Mouse (Mus musculus): ENCODE measurements around the gene Cemip.

The Cemip gene

DNA sequence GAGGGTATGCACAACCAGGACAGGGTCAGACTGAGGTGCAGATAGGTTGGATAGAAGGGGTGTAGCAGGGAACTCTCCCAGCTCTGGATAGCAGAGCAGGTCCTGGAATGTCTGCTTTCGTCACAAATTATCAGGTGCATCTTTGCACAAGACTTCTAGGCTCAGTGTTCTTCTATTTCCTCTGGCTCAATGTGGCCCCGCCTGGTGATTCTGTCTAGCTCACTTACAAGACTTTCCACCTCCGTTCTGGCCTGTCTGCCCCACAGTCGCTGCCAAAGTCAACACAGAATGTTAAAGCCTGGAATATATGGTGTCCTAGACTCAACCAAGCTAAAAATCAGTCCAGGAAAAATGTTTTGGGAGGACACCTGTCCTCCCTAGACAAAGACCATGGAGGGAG lies 57.9 kb downstream of the Cemip start:
- peak; percentile 37 for DNase-seq (ENCODE audit: low spot score)

DNA sequence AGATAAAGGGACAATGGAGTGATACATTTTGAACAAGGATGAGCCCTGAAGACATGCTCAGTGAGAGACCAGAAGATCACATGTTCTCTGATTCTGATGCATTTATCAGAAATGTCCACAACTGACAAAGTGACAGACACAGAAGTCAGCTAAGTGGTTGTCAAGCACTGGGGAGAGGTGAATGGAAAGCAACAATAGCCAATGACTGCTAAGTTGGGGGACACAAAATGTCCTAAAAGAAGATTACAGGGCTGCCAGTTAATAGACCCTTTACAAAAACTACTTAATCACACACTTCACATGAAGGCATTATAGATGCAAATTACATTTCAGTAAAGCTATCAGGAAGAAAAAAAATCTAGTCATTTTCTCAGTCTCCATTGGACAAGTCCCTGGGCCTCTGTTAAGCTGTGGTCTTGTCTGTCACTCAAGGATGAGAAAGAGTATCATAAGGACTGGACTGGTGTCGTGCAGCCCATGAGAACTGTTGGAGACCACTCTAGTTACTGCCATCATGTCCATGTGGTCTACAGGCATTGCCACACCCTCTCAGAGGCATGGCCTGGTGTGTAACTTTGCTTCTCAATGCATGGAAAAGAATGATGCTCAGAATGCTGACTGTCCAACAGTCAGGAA lies 59.2 kb downstream of the Cemip start:
- no peak for DNase-seq (ENCODE audit: low spot score)

GRCm38 (mm10) chr7:84026090-84026489 lies 60.2 kb downstream of the Cemip start:
- DNase-seq (ENCODE audit: low spot score): no peak

DNA sequence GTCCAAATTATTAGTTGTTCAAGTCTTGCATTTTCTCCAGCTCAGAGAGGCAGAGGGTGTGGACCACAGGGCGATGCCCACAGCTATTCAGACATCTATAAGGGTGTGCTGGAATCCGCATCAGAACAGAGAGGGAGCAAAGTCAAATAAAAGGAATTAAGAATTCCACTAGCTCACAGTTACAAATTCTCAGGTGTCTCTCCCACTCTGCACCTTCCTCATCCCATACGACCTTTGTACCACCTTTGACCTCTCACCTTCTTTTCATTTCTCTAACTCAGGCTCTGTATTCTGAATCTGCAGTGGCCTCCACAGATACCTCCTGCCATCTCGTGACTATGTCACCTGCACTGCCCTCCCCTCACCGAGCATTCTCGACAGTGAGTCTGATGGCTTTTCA lies 62.8 kb downstream of the Cemip start:
- DNase-seq (ENCODE audit: low spot score): no peak

- DNase-seq (ENCODE audit: low spot score): no peak
Observed at GRCm38 (mm10) chr7:84022462-84022861, 63.8 kb downstream of the Cemip start.

DNA sequence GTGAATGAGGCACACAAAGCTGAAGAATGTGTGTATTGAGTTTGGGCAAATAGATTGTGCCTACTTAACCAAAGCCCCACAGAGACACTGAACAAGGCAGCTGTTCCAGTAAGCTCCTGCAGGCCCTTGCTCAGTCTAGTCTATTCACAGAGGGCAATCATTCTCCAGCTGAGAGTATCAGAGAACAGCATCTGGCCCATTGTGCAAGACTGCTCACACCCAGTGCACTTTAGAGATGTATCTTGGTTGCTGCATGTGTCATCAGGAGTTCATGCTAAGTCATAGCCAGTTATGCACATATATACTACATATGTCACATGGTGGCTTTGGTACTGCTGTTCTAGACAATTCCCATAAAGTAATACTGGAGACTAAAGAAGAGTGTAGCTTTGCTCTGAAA lies 66.9 kb downstream of the Cemip start:
- no peak for DNase-seq (ENCODE audit: low spot score)

DNA sequence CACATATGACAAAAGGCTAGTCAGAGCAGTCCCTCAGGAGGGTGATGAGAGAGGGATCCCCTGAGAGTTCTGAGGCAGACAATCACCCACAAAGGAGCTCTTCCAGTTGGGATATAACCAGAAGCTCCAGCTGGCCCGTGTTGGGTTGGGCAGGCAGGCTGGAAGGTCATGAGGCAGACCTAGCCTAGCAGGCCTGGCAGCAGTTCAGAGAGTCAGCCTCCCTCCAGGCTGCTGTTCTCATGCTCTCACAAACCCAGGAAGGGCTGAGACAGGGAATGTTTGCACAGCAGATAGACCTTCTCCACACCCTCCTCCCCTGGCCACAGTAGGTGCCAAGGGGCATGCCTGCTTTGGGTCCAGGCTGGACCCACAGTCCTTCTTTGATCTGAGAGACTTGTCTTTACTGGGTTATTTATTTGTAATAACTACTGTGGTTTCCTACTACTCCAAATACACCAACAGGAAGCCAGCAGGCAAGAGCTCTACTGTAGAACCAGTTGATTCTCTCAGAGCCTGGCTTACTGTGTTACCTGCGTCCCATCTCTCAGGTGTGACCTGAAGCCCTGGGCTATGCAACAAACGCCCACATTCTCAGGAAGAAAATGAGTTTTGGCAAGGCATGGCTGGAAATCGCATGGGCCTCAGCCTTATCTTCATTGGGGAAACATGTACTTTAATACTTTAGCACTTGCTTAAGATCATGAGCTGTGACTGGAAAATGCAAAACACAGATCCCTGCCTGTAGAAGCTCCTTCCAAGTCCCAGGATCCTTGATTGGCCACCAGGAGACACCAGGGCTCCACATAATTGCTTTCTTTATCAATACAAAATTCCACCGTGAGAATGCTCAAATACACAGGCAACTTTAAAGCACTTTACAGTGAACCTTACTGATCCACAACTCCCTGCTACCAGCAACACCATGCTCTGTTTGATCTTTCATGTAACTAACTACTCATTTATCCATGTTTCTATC lies 67.7 kb downstream of the Cemip start:
- DNase-seq (ENCODE audit: low spot score): peak; percentile 61

- DNase-seq (ENCODE audit: low spot score): no peak
Observed at GRCm38 (mm10) chr7:84015050-84015449, 71.3 kb downstream of the Cemip start.

- DNase-seq (ENCODE audit: low spot score): peak; percentile 9
Observed at GRCm38 (mm10) chr7:84013656-84014055, 72.6 kb downstream of the Cemip start.

GRCm38 (mm10) chr7:84004357-84004756 lies 81.9 kb downstream of the Cemip start:
- no peak for DNase-seq (ENCODE audit: low spot score)

GRCm38 (mm10) chr7:84001516-84001915 lies 84.8 kb downstream of the Cemip start:
- no peak for DNase-seq (ENCODE audit: low spot score)

DNA sequence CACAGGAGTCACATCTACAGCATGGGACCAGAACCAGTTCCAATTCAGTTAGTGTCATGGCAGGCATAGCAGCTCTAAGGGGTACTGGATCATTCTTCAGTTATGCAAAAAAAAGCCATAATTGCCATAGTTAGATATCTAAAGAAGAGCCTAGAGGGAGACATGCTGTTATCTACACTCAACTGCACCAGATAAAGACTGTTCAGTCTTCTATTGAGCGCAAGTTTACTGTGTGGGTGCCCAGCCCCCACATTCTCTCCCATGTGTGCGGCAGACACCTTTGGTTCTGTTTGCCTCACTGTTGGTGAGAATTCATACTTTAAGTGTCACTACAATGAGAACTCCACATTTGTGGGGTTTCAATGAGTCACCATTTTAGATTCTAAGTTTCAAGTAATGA lies 85.6 kb downstream of the Cemip start:
- no peak for DNase-seq (ENCODE audit: low spot score)

DNA sequence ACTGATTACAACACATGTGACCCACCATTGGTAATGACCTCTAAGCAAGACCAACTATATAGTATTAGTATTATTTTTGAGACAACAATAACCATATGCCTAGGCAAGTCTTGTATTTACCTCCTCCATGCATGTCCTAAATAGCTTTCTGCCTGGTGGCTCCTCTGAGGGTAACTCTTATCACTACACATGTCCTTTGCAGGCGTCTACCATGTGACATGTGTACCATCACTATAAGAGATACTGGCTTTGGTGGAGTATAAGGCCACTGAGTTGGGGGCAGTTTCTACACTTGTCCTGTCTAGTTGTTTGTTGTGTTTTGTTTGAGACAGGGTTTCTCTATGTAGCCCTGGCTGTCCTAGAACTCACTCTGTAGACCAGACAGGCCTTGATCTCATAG lies 86.7 kb downstream of the Cemip start:
- no peak for DNase-seq (ENCODE audit: low spot score)

- DNase-seq (ENCODE audit: low spot score): no peak
Observed at GRCm38 (mm10) chr7:83994348-83994747, 92.0 kb downstream of the Cemip start.

- no peak for DNase-seq (ENCODE audit: low spot score)
Observed at GRCm38 (mm10) chr7:83989294-83989693, 97.0 kb downstream of the Cemip start.

DNA sequence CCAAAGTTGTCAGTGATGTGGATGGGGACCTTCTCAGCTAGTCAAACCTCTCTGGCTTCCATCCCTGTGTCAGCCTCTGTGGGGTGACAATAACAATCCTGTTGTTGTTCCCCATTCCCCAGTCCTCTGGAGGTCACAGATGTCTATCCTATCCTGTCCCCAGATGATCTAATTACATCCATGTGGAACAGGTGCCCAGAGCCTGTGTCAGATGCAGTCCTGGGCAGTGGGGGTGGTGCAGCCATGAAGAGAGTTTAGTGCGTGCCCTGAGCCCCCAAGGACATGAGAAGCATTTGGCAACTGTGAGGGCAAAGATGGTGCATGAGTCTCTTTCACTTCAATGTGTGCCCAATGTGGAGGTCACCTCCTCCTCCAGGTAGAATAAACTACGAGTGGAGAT lies 100.6 kb downstream of the Cemip start:
- no peak for DNase-seq (ENCODE audit: low spot score)

GRCm38 (mm10) chr7:83982566-83982965 lies 103.7 kb downstream of the Cemip start:
- DNase-seq (ENCODE audit: low spot score): no peak

- DNase-seq (ENCODE audit: low spot score): no peak
Observed at GRCm38 (mm10) chr7:83978945-83979536, 107.3 kb downstream of the Cemip start.

GRCm38 (mm10) chr7:83978410-83978809 lies 107.9 kb downstream of the Cemip start:
- peak; percentile 79 for DNase-seq (ENCODE audit: low spot score)

DNA sequence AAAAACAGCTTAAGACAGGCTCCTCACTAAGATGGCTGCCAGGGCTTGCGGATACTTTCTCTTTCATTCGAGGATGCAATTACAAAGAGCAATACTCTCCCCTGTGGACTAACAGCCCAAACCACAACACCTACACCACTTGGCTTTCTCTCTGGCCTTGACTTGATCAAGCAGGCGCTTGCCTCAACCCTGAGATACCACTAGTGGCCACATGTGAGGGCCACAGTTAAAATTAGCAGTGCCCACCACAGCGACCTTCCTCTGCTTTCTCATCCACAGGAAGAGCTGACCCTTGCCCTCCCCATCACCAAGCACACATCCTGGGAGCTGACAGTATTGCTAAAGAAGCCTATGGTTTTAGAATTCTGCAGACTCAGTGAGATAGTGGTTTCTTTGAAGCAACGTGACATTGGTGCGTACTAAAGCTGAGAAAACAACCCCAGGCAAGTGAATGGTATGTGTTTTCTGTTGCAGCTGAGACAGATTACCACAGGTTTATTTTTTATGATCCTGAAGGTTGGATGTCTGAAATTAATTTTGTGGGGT lies 109.8 kb downstream of the Cemip start:
- DNase-seq (ENCODE audit: low spot score): no peak

DNA sequence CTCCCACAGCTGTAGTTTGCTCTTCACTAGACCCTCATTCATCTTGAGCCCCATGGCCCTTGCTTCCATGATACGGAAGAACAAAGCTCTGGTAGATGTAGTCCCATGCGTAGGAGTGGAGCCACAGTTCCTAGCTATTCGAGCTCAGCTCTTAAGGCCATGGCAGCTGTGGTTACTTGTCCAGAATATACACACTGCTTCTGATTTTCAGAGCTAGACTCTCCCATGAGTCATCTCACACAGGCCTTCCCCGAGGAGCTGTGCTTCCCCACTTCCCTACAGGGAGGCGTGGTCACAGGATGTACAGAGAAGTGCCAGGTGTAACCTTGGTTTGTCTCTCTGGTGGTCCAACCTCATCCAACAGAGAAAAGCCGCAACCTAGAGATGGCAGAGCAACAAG lies 111.0 kb downstream of the Cemip start:
- no peak for DNase-seq (ENCODE audit: low spot score)

- no peak for DNase-seq (ENCODE audit: low spot score)
Observed at GRCm38 (mm10) chr7:83972485-83972884, 113.8 kb downstream of the Cemip start.
